Mouse (Mus musculus) midbrain, embryonic 14.5 days (tissue): Measurements from ENCODE around the gene Dnmbp. TPM values are rescaled to one million over a fixed set of nuclear protein-coding genes. Genes with fewer than 3 reads are reported as not detected.

Experiments used
- ATAC-seq: fragments of 200-750 bp; cut with Nextera tagmentation; 2 replicates; pipeline ENCODE4 v1.8.0; 2017; ENCODE audit warnings: moderate number of reproducible peaks, moderate library complexity; ENCODE audit not compliant: low FRiP score, low TSS enrichment
- DNase-seq: peaks from one replicate; pipeline ENCODE4 v3.0.0-alpha.2; 2015
- H3K27ac ChIP-seq: fragments of 300-500 bp; sonication (generic); replicated peaks from 2 replicates; pipeline ENCODE4 v1.5.1; 2014; ENCODE audit warnings: mild to moderate bottlenecking, low read depth, low read length, moderate library complexity
- H3K27me3 ChIP-seq: fragments of 300-500 bp; sonication (generic); 2 replicates; pipeline ENCODE4 v1.6.1; 2014; ENCODE audit warnings: low read length, control low read depth, mixed read lengths; ENCODE audit not compliant: control insufficient read depth, insufficient read depth
- H3K36me3 ChIP-seq: fragments of 300-500 bp; sonication (generic); 2 replicates; pipeline ENCODE4 v1.6.1; 2014; ENCODE audit warnings: low read length, control low read depth; ENCODE audit not compliant: control insufficient read depth, insufficient read depth
- H3K4me1 ChIP-seq: fragments of 300-500 bp; sonication (generic); 2 replicates; pipeline ENCODE4 v1.6.1; 2014; ENCODE audit warnings: mild to moderate bottlenecking, antibody characterized with exemption, low read length, control low read depth; ENCODE audit not compliant: control insufficient read depth, insufficient read depth
- H3K4me2 ChIP-seq: fragments of 300-500 bp; sonication (generic); 2 replicates; pipeline ENCODE4 v1.6.1; 2014; ENCODE audit warnings: mild to moderate bottlenecking, low read length, moderate library complexity
- H3K4me3 ChIP-seq: fragments of 300-500 bp; sonication (generic); replicated peaks from 2 replicates; pipeline ENCODE4 v1.5.1; 2014; ENCODE audit warnings: low read depth, low read length
- H3K9ac ChIP-seq: fragments of 300-500 bp; sonication (generic); replicated peaks from 2 replicates; pipeline ENCODE4 v1.6.1; 2014; ENCODE audit warnings: mild to moderate bottlenecking, low read length, moderate library complexity
- H3K9me3 ChIP-seq: fragments of 300-500 bp; sonication (generic); 2 replicates; pipeline ENCODE4 v1.6.1; 2016; ENCODE audit warnings: low read length, control low read depth, mixed read lengths; ENCODE audit not compliant: control insufficient read depth
- WGBS: fragments of 180-500 bp; shearing (Covaris S2); extraction: QIAGEN DNeasy Blood & Tissue Kit; methylation state at CpG from one replicate; pipeline ENCODE4 v1.1.7; 2014; 5-methylcytosine and 5-hydroxymethylcytosine counted together
- polyA plus RNA-seq: library from polyadenylated mRNA; unstranded; fragments of >200 nt; fragmentation: Nextera tagmentation; extraction: Ambion mirVana; gene quantifications from 2 replicates; pipeline ENCODE4 v1.2.1, GENCODE M21; 2014

The Dnmbp gene
- polyA plus RNA-seq, 1 experiment from 2014 or later: 8.6 TPM

DNA sequence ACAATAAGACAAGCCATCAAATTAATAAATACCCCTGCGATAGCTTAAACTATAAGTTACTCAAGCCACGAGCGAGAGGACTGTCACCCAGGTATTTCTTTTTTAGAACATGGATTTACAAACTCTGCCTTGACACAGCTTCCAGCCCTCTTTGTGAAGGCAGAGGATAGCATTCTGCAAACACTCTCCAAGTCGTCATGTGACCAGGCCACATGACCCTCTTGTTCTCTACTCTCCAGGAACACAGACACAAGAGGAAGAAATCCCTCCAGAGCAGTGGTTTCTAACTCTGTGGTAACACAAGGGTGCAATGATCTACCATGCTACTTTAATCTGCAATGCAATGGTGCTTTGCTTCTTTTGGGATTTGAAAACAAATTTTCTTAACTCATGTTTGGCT lies 69.6 kb downstream of the Dnmbp start:
- Histone ChIP-seq H3K4me1 (no peaks in the 10 kb centered on the region), H3K4me2 (no peak overlapping the region), H3K27ac (no peak overlapping the region), H3K4me3 (no peak overlapping the region), H3K9ac (no peak overlapping the region), H3K27me3 (no peaks in the 10 kb centered on the region), H3K36me3 (peaks cover 68% of the 10 kb centered on the region), H3K9me3 (no peaks in the 10 kb centered on the region)
- DNase-seq (no peak), ATAC-seq (no peak)
- WGBS: 91% methylated on average over 4 of the region's 4 CpGs

- no peaks in the 10 kb centered on the region for H3K4me1 ChIP-seq
- H3K9ac ChIP-seq: no peak overlapping the region
- ATAC-seq: no peak
- no peak overlapping the region for H3K4me3 ChIP-seq
- no peaks in the 10 kb centered on the region for H3K27me3 ChIP-seq
- 84% methylated on average over 6 of the region's 6 CpGs for WGBS
- H3K36me3 ChIP-seq: peaks cover 50% of the 10 kb centered on the region
- no peak overlapping the region for H3K27ac ChIP-seq
- no peaks in the 10 kb centered on the region for H3K9me3 ChIP-seq
- H3K4me2 ChIP-seq: no peak overlapping the region
- DNase-seq: no peak
Observed at GRCm38 (mm10) chr19:43857347-43857746, 82.6 kb downstream of the Dnmbp start.

DNA sequence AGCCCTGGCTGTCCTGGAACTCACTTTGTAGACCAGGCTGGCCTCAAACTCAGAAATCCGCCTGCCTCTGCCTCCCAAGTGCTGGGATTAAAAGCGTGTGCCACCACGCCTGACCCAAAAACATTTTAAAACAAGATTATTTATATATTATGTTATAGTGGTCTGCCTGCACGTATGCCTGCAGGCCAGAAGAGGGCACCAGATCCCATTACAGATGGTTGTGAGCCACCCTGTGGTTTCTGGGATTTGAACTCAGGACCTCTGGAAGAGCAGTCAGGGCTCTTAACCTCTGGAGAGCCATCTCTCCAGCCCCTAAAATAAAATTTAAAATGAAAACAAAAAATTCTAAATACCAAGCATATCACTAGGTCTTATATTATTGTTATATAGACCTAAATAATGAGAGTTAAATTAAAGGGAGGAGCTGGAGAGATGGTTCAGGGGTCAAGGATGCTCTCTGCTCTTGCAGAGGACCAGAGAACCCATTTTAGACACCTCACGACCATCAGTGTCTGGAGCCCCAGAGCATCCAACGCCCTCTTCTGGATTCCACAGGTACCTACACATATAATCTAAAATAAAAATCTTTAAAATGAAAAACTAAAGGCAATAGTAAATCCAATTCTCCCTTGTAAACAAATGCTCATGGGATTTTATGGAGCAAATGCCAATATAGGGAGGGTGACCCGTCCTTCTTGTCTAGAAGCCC lies 87.0 kb downstream of the Dnmbp start:
- no peak overlapping the region for H3K27ac ChIP-seq
- no peak overlapping the region for H3K4me2 ChIP-seq
- H3K9ac ChIP-seq: no peak overlapping the region
- WGBS: 82% methylated on average over 7 of the region's 7 CpGs
- H3K27me3 ChIP-seq: no peaks in the 10 kb centered on the region
- no peaks in the 10 kb centered on the region for H3K9me3 ChIP-seq
- DNase-seq: no peak
- peaks cover 74% of the 10 kb centered on the region for H3K36me3 ChIP-seq
- no peaks in the 10 kb centered on the region for H3K4me1 ChIP-seq
- no peak for ATAC-seq
- H3K4me3 ChIP-seq: no peak overlapping the region

DNA sequence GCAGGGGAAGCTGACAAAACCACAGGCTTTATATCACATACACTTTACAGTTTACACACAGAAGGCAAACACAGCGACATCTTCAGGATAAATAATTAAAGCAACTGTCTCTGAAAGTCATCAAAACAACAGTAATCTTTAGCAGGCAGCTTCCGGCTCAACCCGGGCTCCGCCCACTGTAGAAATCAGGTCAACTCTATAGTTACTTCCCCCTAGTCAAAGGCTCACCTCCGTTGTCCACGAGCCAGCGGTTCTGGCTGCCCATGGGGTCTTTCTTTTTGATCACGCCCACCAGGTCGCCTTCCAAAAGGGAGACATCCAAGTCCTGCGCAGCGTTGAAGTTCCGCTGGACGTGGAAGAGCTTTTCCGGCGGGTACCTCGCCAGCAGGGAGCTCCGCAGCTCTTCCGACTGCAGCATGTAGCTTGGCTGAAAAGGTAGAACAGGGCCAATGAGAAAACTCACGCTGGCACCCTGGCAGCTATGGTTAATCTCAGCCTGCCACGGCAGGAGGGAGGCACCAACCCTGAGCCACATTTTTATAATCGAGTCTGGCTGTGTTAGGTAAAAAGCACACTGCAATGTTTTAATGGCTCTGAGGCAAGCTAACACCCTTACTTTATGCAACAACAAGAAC lies 87.9 kb downstream of the Dnmbp start:
- no peak for ATAC-seq
- no peaks in the 10 kb centered on the region for H3K27me3 ChIP-seq
- no peak overlapping the region for H3K4me2 ChIP-seq
- no peak for DNase-seq
- no peak overlapping the region for H3K27ac ChIP-seq
- peaks cover 82% of the 10 kb centered on the region for H3K36me3 ChIP-seq
- no peaks in the 10 kb centered on the region for H3K9me3 ChIP-seq
- WGBS: 87% methylated on average over 21 of the region's 21 CpGs
- no peak overlapping the region for H3K9ac ChIP-seq
- no peaks in the 10 kb centered on the region for H3K4me1 ChIP-seq
- no peak overlapping the region for H3K4me3 ChIP-seq

DNA sequence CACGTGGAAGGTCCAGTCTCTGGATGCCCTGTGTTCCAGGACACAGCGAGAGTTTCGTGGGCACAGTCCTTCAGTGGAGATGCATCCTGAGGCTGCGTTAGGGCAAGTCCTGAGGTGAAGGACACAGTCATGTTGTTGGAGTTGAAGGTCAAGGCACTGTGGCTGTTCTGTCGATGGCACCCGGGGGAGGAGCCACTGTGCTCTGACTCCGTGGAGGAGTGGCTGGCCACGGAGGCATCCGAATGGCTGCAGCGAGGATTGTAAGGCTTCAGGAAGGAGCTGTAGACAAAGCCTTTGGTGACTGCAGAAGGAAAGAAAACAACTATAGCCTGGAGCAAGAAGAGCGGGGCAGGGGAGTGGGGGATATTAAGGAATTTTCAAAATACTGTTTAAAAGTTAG lies 90.0 kb downstream of the Dnmbp start:
- DNase-seq: no peak
- Histone ChIP-seq H3K4me2 (no peak overlapping the region), H3K9me3 (no peaks in the 10 kb centered on the region), H3K36me3 (peaks cover 91% of the 10 kb centered on the region), H3K4me3 (no peak overlapping the region), H3K9ac (no peak overlapping the region), H3K4me1 (no peaks in the 10 kb centered on the region), H3K27ac (no peak overlapping the region), H3K27me3 (no peaks in the 10 kb centered on the region)
- ATAC-seq: no peak
- WGBS: 96% methylated on average over 11 of the region's 11 CpGs

GRCm38 (mm10) chr19:43847966-43848365 lies 92.0 kb downstream of the Dnmbp start:
- H3K27me3 ChIP-seq: no peaks in the 10 kb centered on the region
- no peak overlapping the region for H3K4me3 ChIP-seq
- no peaks in the 10 kb centered on the region for H3K9me3 ChIP-seq
- ATAC-seq (no peak), DNase-seq (no peak)
- peaks cover 71% of the 10 kb centered on the region for H3K36me3 ChIP-seq
- H3K9ac ChIP-seq: no peak overlapping the region
- no peak overlapping the region for H3K27ac ChIP-seq
- 96% methylated on average over 15 of the region's 15 CpGs for WGBS
- H3K4me2 ChIP-seq: no peak overlapping the region
- no peaks in the 10 kb centered on the region for H3K4me1 ChIP-seq

- H3K4me2 ChIP-seq: no peak overlapping the region
- no peaks in the 10 kb centered on the region for H3K4me1 ChIP-seq
- no peak overlapping the region for H3K27ac ChIP-seq
- no peak for ATAC-seq
- H3K9ac ChIP-seq: no peak overlapping the region
- WGBS: 93% methylated on average over 15 of the region's 15 CpGs
- no peak overlapping the region for H3K4me3 ChIP-seq
- no peaks in the 10 kb centered on the region for H3K27me3 ChIP-seq
- no peaks in the 10 kb centered on the region for H3K9me3 ChIP-seq
- peaks cover 66% of the 10 kb centered on the region for H3K36me3 ChIP-seq
- DNase-seq: no peak
Observed at GRCm38 (mm10) chr19:43847056-43847455, 92.9 kb downstream of the Dnmbp start.

DNA sequence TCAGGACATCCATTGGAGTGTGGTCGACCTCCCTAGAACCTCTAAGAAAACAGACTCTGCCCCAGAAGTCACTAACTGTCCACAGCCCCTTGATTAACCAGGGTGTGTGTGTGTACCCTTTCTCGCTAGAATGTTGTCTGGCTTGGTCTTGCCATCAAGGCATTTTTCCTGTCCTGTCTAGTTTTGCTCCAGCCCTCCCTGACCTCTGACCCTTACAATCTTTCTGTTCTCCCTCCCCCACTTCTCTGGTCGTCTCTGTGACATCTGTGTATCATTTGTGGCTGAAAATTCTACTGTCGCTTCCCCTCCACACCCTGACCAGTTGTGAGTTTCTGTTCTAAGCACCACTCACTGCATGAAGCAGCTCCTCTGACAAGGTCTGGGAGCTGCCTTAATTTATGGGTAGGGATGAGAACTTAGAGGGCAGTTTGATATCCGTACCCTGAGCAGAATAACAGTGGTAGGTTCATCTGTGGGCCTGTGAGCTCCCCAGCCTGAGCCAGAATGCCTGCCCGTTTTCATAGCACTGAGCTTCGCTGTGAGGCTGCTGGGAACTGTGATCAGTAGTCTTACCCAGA lies 94.6 kb downstream of the Dnmbp start:
- 78% methylated on average over 7 of the region's 7 CpGs for WGBS
- ATAC-seq (no peak), DNase-seq (no peak)
- Histone ChIP-seq H3K4me2 (no peak overlapping the region), H3K27me3 (no peaks in the 10 kb centered on the region), H3K27ac (no peak overlapping the region), H3K9ac (no peak overlapping the region), H3K4me3 (no peak overlapping the region), H3K36me3 (peaks cover 52% of the 10 kb centered on the region), H3K9me3 (no peaks in the 10 kb centered on the region), H3K4me1 (no peaks in the 10 kb centered on the region)

GRCm38 (mm10) chr19:43843184-43843583 lies 96.8 kb downstream of the Dnmbp start:
- ATAC-seq (no peak), DNase-seq (no peak)
- Histone ChIP-seq H3K4me3 (no peak overlapping the region), H3K27me3 (no peaks in the 10 kb centered on the region), H3K27ac (no peak overlapping the region), H3K9me3 (no peaks in the 10 kb centered on the region), H3K9ac (no peak overlapping the region), H3K4me1 (no peaks in the 10 kb centered on the region), H3K4me2 (no peak overlapping the region), H3K36me3 (peaks cover 30% of the 10 kb centered on the region)
- WGBS: 88% methylated on average over 9 of the region's 9 CpGs
